ENCODE assay signal across 7 mouse cellular contexts in the genomic region with DNA sequence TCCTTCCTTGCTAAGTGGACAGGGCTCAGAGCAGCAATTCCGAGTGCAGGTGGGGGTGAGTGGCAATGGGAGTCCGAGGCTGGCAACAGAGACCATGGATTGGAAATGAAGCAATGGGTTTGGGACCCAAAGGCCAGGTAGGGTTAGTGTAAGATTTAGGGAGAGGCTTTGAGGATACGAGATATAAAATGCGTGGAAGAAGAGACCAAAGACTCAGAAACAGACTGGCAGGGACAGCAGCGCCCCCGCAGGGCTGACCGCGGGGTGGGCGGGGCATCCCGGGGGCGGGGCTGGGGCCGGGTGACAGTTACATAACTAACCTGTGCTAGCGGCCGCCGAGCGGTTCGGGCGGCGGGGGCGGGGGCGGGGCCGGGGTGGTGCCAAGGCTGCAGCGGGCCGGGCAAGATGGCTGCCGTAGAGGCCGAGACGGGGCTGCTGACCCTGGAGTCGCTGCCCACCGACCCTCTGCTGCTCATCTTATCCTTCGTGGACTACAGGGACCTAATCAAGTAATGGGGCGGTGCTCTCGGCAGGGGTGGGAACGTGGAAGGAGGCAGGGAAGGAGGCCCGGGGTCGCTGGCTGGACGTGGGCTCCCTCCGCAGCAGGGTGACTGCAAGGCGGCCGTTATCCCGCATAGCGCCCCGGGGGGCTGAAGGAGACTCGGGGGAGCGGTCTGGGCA. TPM values are rescaled to one million over a fixed set of nuclear protein-coding genes. Genes with fewer than 3 reads are reported as not detected.
A peak's percentile ranks its signal among the peaks of the same experiment; 100 is the strongest.
DNase-seq lines count a peak whose midpoint lies in the region; ATAC-seq lines count a peak whose summit lies in the region.

Fbxo3 (plus strand) TSS at position 264 of the 681 bp plus-strand sequence.

- no peaks in the 10 kb centered on the region for H3K27me3 ChIP-seq in embryonic facial prominence, embryonic 10.5 days (replicated peaks; ENCODE audit: low read depth, poor library complexity, severe bottlenecking)
- no peaks in the 10 kb centered on the region for H3K27me3 ChIP-seq in midbrain, embryonic 11.5 days (ENCODE audit: control insufficient read depth, insufficient read depth, low read length)

- peak; percentile 79 for ATAC-seq in granulocyte monocyte progenitor cell, adult 5-6 weeks (replicated peaks; ENCODE audit: poor library complexity, severe bottlenecking)
- ATAC-seq in midbrain, embryonic 11.5 days (ENCODE audit: low FRiP score): peak; percentile 99

- H3K4me2 ChIP-seq in midbrain, embryonic 11.5 days: peak within 1 kb of the TSS; percentile 58

- peaks cover 5% of the 10 kb centered on the region; the same call in 1 of the 2 replicates for H3K36me3 ChIP-seq in embryonic facial prominence, embryonic 10.5 days (replicated peaks)
- no peaks in the 10 kb centered on the region for H3K36me3 ChIP-seq in midbrain, embryonic 11.5 days (ENCODE audit: control insufficient read depth, insufficient read depth, low read length)

- WGBS in embryonic facial prominence, embryonic 10.5 days: under 1% methylated on average over 44 of the region's 44 CpGs
- WGBS in midbrain, embryonic 11.5 days: 1% methylated on average over 44 of the region's 44 CpGs

- peak within 1 kb of the TSS; percentile 95 for H3K27ac ChIP-seq in embryonic facial prominence, embryonic 10.5 days (replicated peaks)
- H3K27ac ChIP-seq in midbrain, embryonic 11.5 days (ENCODE audit: low read depth, low read length): peak within 1 kb of the TSS; percentile 20; the same call in 1 of the 2 replicates

- DNase-seq in adrenal gland, postnatal 10 days: peak; percentile 96
- DNase-seq in embryonic facial prominence, embryonic 10.5 days (ENCODE audit: low spot score): peak; percentile 96
- peak; percentile 90 for DNase-seq in kidney, adult 11 months
- DNase-seq in left cerebral cortex, postnatal 4 days: peak; percentile 89
- peak; percentile 97 for DNase-seq in midbrain, embryonic 11.5 days (ENCODE audit: low spot score, missing footprints)
- DNase-seq in right cerebral cortex, postnatal 4 days: peak; percentile 77

- no peaks in the 10 kb centered on the region for H3K9me3 ChIP-seq in embryonic facial prominence, embryonic 10.5 days
- H3K9me3 ChIP-seq in midbrain, embryonic 11.5 days (ENCODE audit: control insufficient read depth, low read length): no peaks in the 10 kb centered on the region

- H3K4me1 ChIP-seq in embryonic facial prominence, embryonic 10.5 days: peaks cover 24% of the 10 kb centered on the region
- H3K4me1 ChIP-seq in midbrain, embryonic 11.5 days (ENCODE audit: control insufficient read depth, insufficient read depth, low read length): peaks cover 11% of the 10 kb centered on the region

- H3K9ac ChIP-seq in midbrain, embryonic 11.5 days (ENCODE audit: low read length): peak within 1 kb of the TSS; percentile 97

- H3K4me3 ChIP-seq in embryonic facial prominence, embryonic 10.5 days: peak within 1 kb of the TSS; percentile 98
- H3K4me3 ChIP-seq in midbrain, embryonic 11.5 days (ENCODE audit: low read depth, low read length): peak within 1 kb of the TSS; percentile 94

- intact Hi-C loops in left cerebral cortex, postnatal 4 days (cut with DNase I): no loop called here

RNA-seq across cellular contexts. Expression of gene Fbxo3, which starts in this region (rescaled TPM):
- 10 to 100 TPM; 74.6 to 85.7 TPM for total RNA-seq in adrenal gland, postnatal 10 days (2021)
- polyA plus RNA-seq in embryonic facial prominence, embryonic 10.5 days (2016; fragmentation: Nextera tagmentation; extraction: Ambion mirVana): 44.4 and 44.9 TPM in 2 replicates
- total RNA-seq in granulocyte monocyte progenitor cell, adult 5-6 weeks (2014; fragmentation: Nextera tagmentation): 45.1 and 45.5 TPM in 2 replicates
- total RNA-seq in granulocyte monocyte progenitor cell, adult 5-6 weeks (2017): 57.4 and 64.1 TPM in 2 replicates
- total RNA-seq in left cerebral cortex, postnatal 4 days (2021): 10 to 100 TPM; 46.9 to 47.2 TPM
- 60.1 and 72.8 TPM in 2 replicates for polyA plus RNA-seq in midbrain, embryonic 11.5 days (2014; fragmentation: Nextera tagmentation; extraction: Ambion mirVana)

Comparison
In these comparisons a context has a peak if more than half of its experiments do, and no peak if none do; other contexts are left out.
1. Peak in every context shown above with its lines: DNase-seq, ATAC-seq, H3K4me3 ChIP-seq and H3K27ac ChIP-seq.